Mouse (Mus musculus) hindbrain, embryonic 15.5 days (tissue): ENCODE measurements at regions not wholly inside any gene's neighbourhood (a gene's known extent, or its start where the extent isn't known, plus 50 kb on each side); places are given as distances from the start of the nearest gene placed in this dataset.

Experiments used
- ATAC-seq: fragments of 200-750 bp; cut with Nextera tagmentation; 2 replicates; pipeline ENCODE4 v1.8.0; 2017; ENCODE audit warnings: low read depth, moderate number of reproducible peaks, moderate TSS enrichment; ENCODE audit not compliant: low FRiP score
- H3K27ac ChIP-seq: fragments of 300-500 bp; sonication (generic); replicated peaks from 2 replicates; pipeline ENCODE4 v1.5.1; 2015; ENCODE audit warnings: mild to moderate bottlenecking, inconsistent platforms
- H3K27me3 ChIP-seq: fragments of 300-500 bp; sonication (generic); 2 replicates; pipeline ENCODE4 v1.6.1; 2015; ENCODE audit warnings: control low read depth, inconsistent platforms
- H3K36me3 ChIP-seq: fragments of 300-500 bp; sonication (generic); 2 replicates; pipeline ENCODE4 v1.6.1; 2015; ENCODE audit warnings: control low read depth, inconsistent platforms
- H3K4me1 ChIP-seq: fragments of 300-500 bp; sonication (generic); replicated peaks from 2 replicates; pipeline ENCODE4 v1.6.1; 2015; ENCODE audit warnings: control low read depth, inconsistent platforms
- H3K4me2 ChIP-seq: fragments of 300-500 bp; sonication (generic); 2 replicates; pipeline ENCODE4 v1.6.1; 2015; ENCODE audit warnings: moderate library complexity, mild to moderate bottlenecking, inconsistent platforms
- H3K4me3 ChIP-seq: fragments of 300-500 bp; sonication (generic); 2 replicates; pipeline ENCODE4 v1.5.1; 2015; ENCODE audit warnings: mild to moderate bottlenecking, inconsistent platforms
- H3K9ac ChIP-seq: fragments of 300-500 bp; sonication (generic); 2 replicates; pipeline ENCODE4 v1.6.1; 2015; ENCODE audit warnings: inconsistent platforms
- H3K9me3 ChIP-seq: fragments of 300-500 bp; sonication (generic); 2 replicates; pipeline ENCODE4 v1.6.1; 2016; ENCODE audit warnings: control low read depth, inconsistent platforms
- WGBS: fragments of 180-500 bp; shearing (Covaris S2); methylation state at CpG from one replicate; pipeline ENCODE4 v1.1.7; 2015; 5-methylcytosine and 5-hydroxymethylcytosine counted together

GRCm38 (mm10) chr3:148343633-148344361 is 646.6 kb downstream of the Adgrl2 start:
- 3% methylated on average over 10 of the region's 10 CpGs for WGBS
- Histone ChIP-seq H3K36me3 (no peaks in the 10 kb centered on the region), H3K27me3 (no peaks in the 10 kb centered on the region), H3K27ac (peak overlapping the region; percentile 61), H3K4me2 (peak overlapping the region; percentile 39), H3K4me3 (no peak overlapping the region), H3K9ac (no peak overlapping the region), H3K4me1 (peaks cover 13% of the 10 kb centered on the region), H3K9me3 (no peaks in the 10 kb centered on the region)
- ATAC-seq: peak; percentile 84

GRCm38 (mm10) chr3:148343256-148343632 is 647.1 kb downstream of the Adgrl2 start:
- H3K4me1 ChIP-seq: peaks cover 13% of the 10 kb centered on the region
- peak overlapping the region; percentile 61; the same call in 1 of the 2 replicates for H3K27ac ChIP-seq
- H3K36me3 ChIP-seq: no peaks in the 10 kb centered on the region
- no peak for ATAC-seq
- peak overlapping the region; percentile 39; the same call in 1 of the 2 replicates for H3K4me2 ChIP-seq
- H3K4me3 ChIP-seq: no peak overlapping the region
- H3K9ac ChIP-seq: no peak overlapping the region
- no peaks in the 10 kb centered on the region for H3K27me3 ChIP-seq
- 7% methylated on average over 3 of the region's 3 CpGs for WGBS
- H3K9me3 ChIP-seq: no peaks in the 10 kb centered on the region

GRCm38 (mm10) chr3:148339258-148339657 is 651.1 kb downstream of the Adgrl2 start:
- Histone ChIP-seq H3K27ac (no peak overlapping the region), H3K9ac (no peak overlapping the region), H3K4me2 (no peak overlapping the region), H3K9me3 (no peaks in the 10 kb centered on the region), H3K36me3 (no peaks in the 10 kb centered on the region), H3K4me3 (no peak overlapping the region), H3K4me1 (peaks cover 13% of the 10 kb centered on the region), H3K27me3 (no peaks in the 10 kb centered on the region)
- ATAC-seq: no peak
- 81% methylated on average over 2 of the region's 2 CpGs for WGBS

GRCm38 (mm10) chr3:148336640-148337039 is 653.7 kb downstream of the Adgrl2 start:
- H3K4me1 ChIP-seq: no peaks in the 10 kb centered on the region
- WGBS: 67% methylated on average over 6 of the region's 6 CpGs

GRCm38 (mm10) chr3:148336091-148336511 is 654.3 kb downstream of the Adgrl2 start:
- no peaks in the 10 kb centered on the region for H3K27me3 ChIP-seq
- WGBS: 69% methylated on average over 15 of the region's 15 CpGs
- ATAC-seq: no peak

More at GRCm38 (mm10) chr3:148336640-148337039, 653.7 kb downstream of the Adgrl2 start:
- Histone ChIP-seq H3K27me3 (no peaks in the 10 kb centered on the region), H3K36me3 (no peaks in the 10 kb centered on the region), H3K9ac (no peak overlapping the region), H3K9me3 (no peaks in the 10 kb centered on the region), H3K4me2 (no peak overlapping the region), H3K27ac (no peak overlapping the region), H3K4me3 (no peak overlapping the region)
- ATAC-seq: no peak

GRCm38 (mm10) chr3:148335654-148336053 is 654.7 kb downstream of the Adgrl2 start:
- ATAC-seq: no peak

More at GRCm38 (mm10) chr3:148336091-148336511, 654.3 kb downstream of the Adgrl2 start:
- no peaks in the 10 kb centered on the region for H3K4me1 ChIP-seq
- no peak overlapping the region for H3K9ac ChIP-seq
- H3K27ac ChIP-seq: no peak overlapping the region
- no peaks in the 10 kb centered on the region for H3K9me3 ChIP-seq
- H3K36me3 ChIP-seq: no peaks in the 10 kb centered on the region
- no peak overlapping the region for H3K4me3 ChIP-seq
- H3K4me2 ChIP-seq: no peak overlapping the region

GRCm38 (mm10) chr3:148324911-148325621 is 665.3 kb downstream of the Adgrl2 start:
- ATAC-seq: no peak
- Histone ChIP-seq H3K9me3 (no peaks in the 10 kb centered on the region), H3K27me3 (no peaks in the 10 kb centered on the region), H3K4me2 (no peak overlapping the region), H3K27ac (no peak overlapping the region), H3K36me3 (no peaks in the 10 kb centered on the region), H3K4me3 (no peak overlapping the region), H3K4me1 (no peaks in the 10 kb centered on the region), H3K9ac (no peak overlapping the region)
- 94% methylated on average over 2 of the region's 2 CpGs for WGBS

More at GRCm38 (mm10) chr3:148335654-148336053, 654.7 kb downstream of the Adgrl2 start:
- H3K9ac ChIP-seq: no peak overlapping the region
- no peak overlapping the region for H3K27ac ChIP-seq
- no peak overlapping the region for H3K4me2 ChIP-seq
- no peaks in the 10 kb centered on the region for H3K36me3 ChIP-seq
- no peaks in the 10 kb centered on the region for H3K9me3 ChIP-seq
- H3K4me3 ChIP-seq: no peak overlapping the region
- no peaks in the 10 kb centered on the region for H3K4me1 ChIP-seq
- H3K27me3 ChIP-seq: no peaks in the 10 kb centered on the region
- WGBS: 83% methylated on average over 7 of the region's 7 CpGs

GRCm38 (mm10) chr3:148321894-148322293 is 668.5 kb downstream of the Adgrl2 start:
- 91% methylated on average over 3 of the region's 3 CpGs for WGBS
- Histone ChIP-seq H3K36me3 (no peaks in the 10 kb centered on the region), H3K4me1 (no peaks in the 10 kb centered on the region)

GRCm38 (mm10) chr3:148316198-148316597 is 674.2 kb downstream of the Adgrl2 start:
- WGBS: 93% methylated on average over 3 of the region's 3 CpGs
- Histone ChIP-seq H3K4me2 (no peak overlapping the region), H3K9ac (no peak overlapping the region), H3K9me3 (no peaks in the 10 kb centered on the region), H3K4me1 (no peaks in the 10 kb centered on the region), H3K4me3 (no peak overlapping the region), H3K36me3 (no peaks in the 10 kb centered on the region), H3K27me3 (no peaks in the 10 kb centered on the region), H3K27ac (no peak overlapping the region)
- ATAC-seq: no peak

More at GRCm38 (mm10) chr3:148321894-148322293, 668.5 kb downstream of the Adgrl2 start:
- no peaks in the 10 kb centered on the region for H3K9me3 ChIP-seq
- no peaks in the 10 kb centered on the region for H3K27me3 ChIP-seq
- H3K27ac ChIP-seq: no peak overlapping the region
- no peak for ATAC-seq
- no peak overlapping the region for H3K9ac ChIP-seq
- no peak overlapping the region for H3K4me3 ChIP-seq
- H3K4me2 ChIP-seq: no peak overlapping the region

GRCm38 (mm10) chr3:148315286-148315685 is 675.1 kb downstream of the Adgrl2 start:
- no peak overlapping the region for H3K27ac ChIP-seq
- no peaks in the 10 kb centered on the region for H3K4me1 ChIP-seq
- H3K4me2 ChIP-seq: no peak overlapping the region
- no peaks in the 10 kb centered on the region for H3K27me3 ChIP-seq
- 93% methylated on average over 1 of the region's 1 CpGs for WGBS
- H3K9ac ChIP-seq: no peak overlapping the region
- no peaks in the 10 kb centered on the region for H3K9me3 ChIP-seq
- H3K36me3 ChIP-seq: no peaks in the 10 kb centered on the region
- H3K4me3 ChIP-seq: no peak overlapping the region
- ATAC-seq: no peak

GRCm38 (mm10) chr3:148295515-148295914 is 694.8 kb downstream of the Adgrl2 start:
- Histone ChIP-seq H3K36me3 (no peaks in the 10 kb centered on the region), H3K27me3 (no peaks in the 10 kb centered on the region), H3K4me3 (no peak overlapping the region), H3K4me2 (no peak overlapping the region), H3K4me1 (no peaks in the 10 kb centered on the region), H3K9me3 (no peaks in the 10 kb centered on the region), H3K9ac (no peak overlapping the region), H3K27ac (no peak overlapping the region)
- WGBS: 95% methylated on average over 5 of the region's 5 CpGs
- no peak for ATAC-seq

GRCm38 (mm10) chr3:148278978-148279377 is 711.4 kb downstream of the Adgrl2 start:
- Histone ChIP-seq H3K27me3 (no peaks in the 10 kb centered on the region), H3K4me1 (no peaks in the 10 kb centered on the region), H3K9ac (no peak overlapping the region), H3K9me3 (no peaks in the 10 kb centered on the region), H3K27ac (no peak overlapping the region), H3K36me3 (no peaks in the 10 kb centered on the region), H3K4me3 (no peak overlapping the region), H3K4me2 (no peak overlapping the region)
- ATAC-seq: no peak
- 22% methylated on average over 3 of the region's 3 CpGs for WGBS
